Mouse (Mus musculus) cerebellum, adult 11 months (tissue): ENCODE results near the gene Lalba.
"Not testable (repeated sequence)": the region's sequence is repeated elsewhere in the genome, so short reads cannot be mapped to it uniquely, and the experiment has no call there.

Experiments used
- DNase-seq: peaks from one replicate; pipeline ENCODE4 v3.0.0; 2022

The Lalba gene

GRCm38 (mm10) chr15:98482701-98483100 lies at the start of gene Lalba:
Lalba (minus strand) TSS chr15:98482721.
- no peak for DNase-seq

GRCm38 (mm10) chr15:98532281-98532680 lies 49.8 kb upstream of the Lalba start:
- no peak for DNase-seq

GRCm38 (mm10) chr15:98528066-98528563 lies 45.6 kb upstream of the Lalba start:
- no peak for DNase-seq

GRCm38 (mm10) chr15:98527056-98527771 lies 44.7 kb upstream of the Lalba start:
- DNase-seq = no peak

GRCm38 (mm10) chr15:98526057-98526456 lies 43.5 kb upstream of the Lalba start:
- DNase-seq = no peak

- DNase-seq = no peak
Measured at GRCm38 (mm10) chr15:98521245-98521644, 38.7 kb upstream of the Lalba start.

- DNase-seq = peak; percentile 50
Measured at GRCm38 (mm10) chr15:98517380-98518355, 35.1 kb upstream of the Lalba start.

- DNase-seq = not testable (repeated sequence)
Measured at GRCm38 (mm10) chr15:98514845-98515244, 32.3 kb upstream of the Lalba start.

GRCm38 (mm10) chr15:98514146-98514545 lies 31.6 kb upstream of the Lalba start:
- DNase-seq = no peak

- not testable (repeated sequence) for DNase-seq
Measured at GRCm38 (mm10) chr15:98513676-98514075, 31.2 kb upstream of the Lalba start.

GRCm38 (mm10) chr15:98512799-98513321 lies 30.3 kb upstream of the Lalba start:
- peak; percentile 38 for DNase-seq

GRCm38 (mm10) chr15:98512232-98512631 lies 29.7 kb upstream of the Lalba start:
- no peak for DNase-seq

GRCm38 (mm10) chr15:98511386-98511928 lies 28.9 kb upstream of the Lalba start:
- no peak for DNase-seq

- peak; percentile 64 for DNase-seq
Measured at GRCm38 (mm10) chr15:98510438-98511385, 28.2 kb upstream of the Lalba start.

GRCm38 (mm10) chr15:98509387-98509786 lies 26.9 kb upstream of the Lalba start:
- DNase-seq = no peak

GRCm38 (mm10) chr15:98507321-98507720 lies 24.8 kb upstream of the Lalba start:
- no peak for DNase-seq

GRCm38 (mm10) chr15:98506253-98506957 lies 23.9 kb upstream of the Lalba start:
- DNase-seq = no peak

- DNase-seq = peak; percentile 28
Measured at GRCm38 (mm10) chr15:98504514-98504913, 22.0 kb upstream of the Lalba start.

GRCm38 (mm10) chr15:98503317-98503716 lies 20.8 kb upstream of the Lalba start:
- DNase-seq = no peak

- no peak for DNase-seq
Measured at GRCm38 (mm10) chr15:98497631-98498030, 15.1 kb upstream of the Lalba start.

GRCm38 (mm10) chr15:98492102-98492501 lies 9.6 kb upstream of the Lalba start, which contains the start of gene Olfr279:
Olfr279 (plus strand) TSS chr15:98492402.
- DNase-seq = no peak
